Mouse (Mus musculus) bone marrow, adult 2 months (tissue): ENCODE results near the gene Itpk1. TPM values are rescaled to one million over a fixed set of nuclear protein-coding genes. Genes with fewer than 3 reads are reported as not detected.

Source experiments
- H3K27ac ChIP-seq: fragments of 200-500 bp; 2 replicates; pipeline ENCODE4 v1.5.1; 2012; ENCODE audit warnings: low read depth, mild to moderate bottlenecking, control low read depth, inconsistent platforms, low read length; ENCODE audit not compliant: control insufficient read depth, poor library complexity, insufficient read depth
- H3K4me1 ChIP-seq: fragments of 200-500 bp; 2 replicates; pipeline ENCODE4 v1.6.1; 2011; ENCODE audit warnings: low read length; ENCODE audit not compliant: control insufficient read depth, insufficient read depth
- H3K4me3 ChIP-seq: fragments of 200-500 bp; replicated peaks from 2 replicates; pipeline ENCODE3; 2011; ENCODE audit warnings: mild to moderate bottlenecking, low read depth, low read length, control low read depth; ENCODE audit not compliant: control insufficient read depth
- CTCF ChIP-seq: fragments of 200-500 bp; IDR thresholded peaks from 2 replicates; pipeline ENCODE4 v1.5.1; 2011; ENCODE audit warnings: low read length, control low read depth; ENCODE audit not compliant: control insufficient read depth, insufficient read depth
- POLR2A ChIP-seq: fragments of 200-500 bp; IDR thresholded peaks from 2 replicates; pipeline ENCODE4 v1.6.1; 2011; ENCODE audit warnings: low read depth, mild to moderate bottlenecking, control low read depth, low read length, borderline replicate concordance; ENCODE audit not compliant: control insufficient read depth
- WGBS: fragments of 180-500 bp; shearing (Covaris S2); methylation state at CpG from one replicate; pipeline ENCODE4 v1.1.7; 2018; 5-methylcytosine and 5-hydroxymethylcytosine counted together
- polyA plus RNA-seq: library from polyadenylated mRNA; stranded (reverse); fragments of >200 nt; gene quantifications from 2 replicates; pipeline ENCODE4 v1.2.4, GENCODE M21; 2011; ENCODE audit warnings: low replicate concordance; ENCODE audit not compliant: missing spikeins, insufficient read depth, insufficient read length

Itpk1 gene
- polyA plus RNA-seq, result 9.9 and 15.8 TPM in 2 replicates

- 4% methylated on average over 103 of the region's 105 CpGs for WGBS
- H3K4me3 ChIP-seq, result peak within 1 kb of the TSS; percentile 95
- TF ChIP-seq CTCF, result no peak
- 0 out of 2 replicates have a peak, but pooled peaks have one; percentile 13 for TF ChIP-seq POLR2A
- H3K4me1 ChIP-seq, result peaks cover 2% of the 10 kb centered on the region; the same call in 1 of the 2 replicates
- H3K27ac ChIP-seq, result peak within 1 kb of the TSS; percentile 97
These were observed at the start of gene Itpk1 for GRCm38 (mm10) chr12:102704457-102705198. Gene Itpk1, minus strand, starts transcription at chr12:102704930.

- H3K27ac ChIP-seq, result no peak overlapping the region
- TF ChIP-seq POLR2A (no peak), CTCF (no peak)
- 58% methylated on average over 3 of the region's 3 CpGs for WGBS
These were observed 43.5 kb upstream of the Itpk1 start for GRCm38 (mm10) chr12:102748256-102748655.

GRCm38 (mm10) chr12:102744839-102745238 is 40.1 kb upstream of the Itpk1 start:
- 10% methylated on average over 6 of the region's 6 CpGs for WGBS
- Histone ChIP-seq H3K4me3 (no peak overlapping the region), H3K4me1 (peaks cover 2% of the 10 kb centered on the region; the same call in 1 of the 2 replicates), H3K27ac (no peak overlapping the region; the same call in 1 of the 2 replicates)
- TF ChIP-seq CTCF (no peak), POLR2A (no peak)

More at GRCm38 (mm10) chr12:102748256-102748655, 43.5 kb upstream of the Itpk1 start:
- no peak overlapping the region for H3K4me3 ChIP-seq
- H3K4me1 ChIP-seq, result peaks cover 2% of the 10 kb centered on the region; the same call in 1 of the 2 replicates

- peak within 1 kb of the TSS; percentile 98 for H3K27ac ChIP-seq
- H3K4me3 ChIP-seq, result peak within 1 kb of the TSS; percentile 85
- TF ChIP-seq POLR2A (peak; percentile 59; the same call in 1 of the 2 replicates), CTCF (no peak)
- H3K4me1 ChIP-seq, result peaks cover 2% of the 10 kb centered on the region; the same call in 1 of the 2 replicates
- under 1% methylated on average over 63 of the region's 63 CpGs for WGBS
These were observed 39.2 kb upstream of the Itpk1 start, which contains the start of the genes Moap1 and Tmem251 for GRCm38 (mm10) chr12:102743589-102744574. Gene Moap1, minus strand, starts transcription at chr12:102743661. Gene Tmem251, plus strand, starts transcription at chr12:102743762.

GRCm38 (mm10) chr12:102743036-102743588 is 38.4 kb upstream of the Itpk1 start:
- H3K4me3 ChIP-seq, result peak overlapping the region; percentile 85
- 1% methylated on average over 33 of the region's 33 CpGs for WGBS
- TF ChIP-seq POLR2A, result no peak
- no peak for TF ChIP-seq CTCF
- peaks cover 2% of the 10 kb centered on the region; the same call in 1 of the 2 replicates for H3K4me1 ChIP-seq
- peak overlapping the region; percentile 98 for H3K27ac ChIP-seq

GRCm38 (mm10) chr12:102742056-102742455 is 37.3 kb upstream of the Itpk1 start:
- peaks cover 2% of the 10 kb centered on the region; the same call in 1 of the 2 replicates for H3K4me1 ChIP-seq
- H3K27ac ChIP-seq, result no peak overlapping the region
- H3K4me3 ChIP-seq, result no peak overlapping the region
- WGBS, result 70% methylated on average over 7 of the region's 7 CpGs
- TF ChIP-seq POLR2A (no peak), CTCF (no peak)

GRCm38 (mm10) chr12:102740285-102740684 is 35.6 kb upstream of the Itpk1 start:
- 59% methylated on average over 3 of the region's 3 CpGs for WGBS
- Histone ChIP-seq H3K4me1 (peaks cover 2% of the 10 kb centered on the region; the same call in 1 of the 2 replicates), H3K4me3 (no peak overlapping the region), H3K27ac (no peak overlapping the region)
- no peak for TF ChIP-seq CTCF
- TF ChIP-seq POLR2A, result no peak
